Mouse (Mus musculus) embryonic facial prominence, embryonic 12.5 days (tissue): Measurements from ENCODE around the gene Cdt1. TPM values are rescaled to one million over a fixed set of nuclear protein-coding genes. Genes with fewer than 3 reads are reported as not detected.
"Not testable (repeated sequence)": the region's sequence is repeated elsewhere in the genome, so short reads cannot be mapped to it uniquely, and the experiment has no call there.

Experiments used
- ATAC-seq: fragments of 200-750 bp; cut with Nextera tagmentation; 2 replicates; pipeline ENCODE4 v1.8.0; 2017; ENCODE audit not compliant: insufficient number of reproducible peaks, insufficient read depth, low FRiP score, low TSS enrichment
- H3K27ac ChIP-seq: fragments of 300-500 bp; sonication (generic); 2 replicates; pipeline ENCODE4 v1.5.1; 2016; ENCODE audit warnings: mild to moderate bottlenecking
- H3K27me3 ChIP-seq: fragments of 300-500 bp; sonication (generic); 2 replicates; pipeline ENCODE4 v1.6.1; 2016; ENCODE audit warnings: mild to moderate bottlenecking, moderate library complexity
- H3K36me3 ChIP-seq: fragments of 300-500 bp; sonication (generic); 2 replicates; pipeline ENCODE4 v1.6.1; 2016; ENCODE audit warnings: mild to moderate bottlenecking
- H3K4me1 ChIP-seq: fragments of 300-500 bp; sonication (generic); 2 replicates; pipeline ENCODE4 v1.6.1; 2016
- H3K4me2 ChIP-seq: fragments of 300-500 bp; sonication (generic); replicated peaks from 2 replicates; pipeline ENCODE4 v1.6.1; 2016; ENCODE audit warnings: mild to moderate bottlenecking, moderate library complexity
- H3K4me3 ChIP-seq: fragments of 300-500 bp; sonication (generic); 2 replicates; pipeline ENCODE4 v1.5.1; 2016; ENCODE audit warnings: mild to moderate bottlenecking
- H3K9ac ChIP-seq: fragments of 300-500 bp; sonication (generic); 2 replicates; pipeline ENCODE4 v1.6.1; 2016; ENCODE audit warnings: mild to moderate bottlenecking, moderate library complexity
- H3K9me3 ChIP-seq: fragments of 300-500 bp; sonication (generic); 2 replicates; pipeline ENCODE4 v1.6.1; 2016; ENCODE audit warnings: mild to moderate bottlenecking, moderate library complexity
- WGBS: fragments of 180-500 bp; shearing (Covaris S2); methylation state at CpG from one replicate; pipeline ENCODE4 v1.1.7; 2016; 5-methylcytosine and 5-hydroxymethylcytosine counted together
- polyA plus RNA-seq: library from polyadenylated mRNA; unstranded; fragments of >200 nt; fragmentation: Nextera tagmentation; extraction: Ambion mirVana; gene quantifications from 2 replicates; pipeline ENCODE4 v1.2.1, GENCODE M21; 2016

The Cdt1 gene
- polyA plus RNA-seq, 1 experiment from 2014 or later: 41.6 TPM

DNA sequence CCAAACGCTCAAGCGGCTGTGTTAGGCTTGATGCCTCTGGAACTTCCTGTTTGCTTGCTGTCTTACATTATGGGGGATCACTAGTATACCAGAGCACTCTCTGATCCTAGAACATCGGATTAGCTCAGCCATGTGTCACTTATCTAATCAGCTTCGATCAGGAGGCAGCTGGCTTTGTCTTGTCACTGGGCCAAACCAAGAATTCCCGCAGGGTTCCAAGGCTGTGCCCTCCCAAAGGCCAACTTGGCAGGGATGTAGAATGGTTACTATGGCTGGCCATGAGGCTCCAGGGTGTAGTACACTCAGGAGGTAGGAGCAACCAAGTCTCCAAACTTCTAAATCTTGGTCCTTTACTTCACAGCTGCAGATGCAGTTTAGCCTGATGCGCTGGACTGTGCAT lies 1.0 kb upstream of the Cdt1 start:
- Histone ChIP-seq H3K27me3 (no peaks in the 10 kb centered on the region), H3K27ac (peak overlapping the region; percentile 94), H3K4me1 (peaks cover 19% of the 10 kb centered on the region), H3K9ac (peak overlapping the region; percentile 93; the same call in 1 of the 2 replicates), H3K4me3 (peak overlapping the region; percentile 91), H3K9me3 (no peaks in the 10 kb centered on the region), H3K36me3 (peaks cover 27% of the 10 kb centered on the region), H3K4me2 (peak overlapping the region; percentile 81)
- ATAC-seq: no peak
- 41% methylated on average over 6 of the region's 6 CpGs for WGBS

DNA sequence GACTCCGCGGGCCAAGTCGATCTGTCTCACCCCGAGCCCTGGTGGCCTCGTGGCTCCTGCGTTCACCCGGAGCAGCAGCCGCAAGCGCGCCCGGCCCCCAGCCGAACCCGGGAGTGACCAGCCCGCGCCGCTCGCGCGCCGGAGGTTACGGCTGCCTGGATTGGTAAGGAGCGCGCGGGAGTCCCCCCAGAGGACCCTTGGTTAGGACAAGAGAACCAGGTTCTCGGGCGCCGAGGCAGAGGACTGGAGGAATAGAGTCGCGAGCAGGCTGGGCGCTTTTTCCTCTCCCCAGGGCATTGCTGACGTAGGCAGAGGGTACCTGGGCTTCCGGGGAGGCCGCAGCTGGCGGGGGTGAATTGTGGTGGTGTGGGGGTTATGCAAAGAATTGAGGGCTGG lies 292 bp downstream of the Cdt1 start:
- Histone ChIP-seq H3K4me2 (peak overlapping the region; percentile 81), H3K4me1 (peaks cover 19% of the 10 kb centered on the region), H3K27ac (peak overlapping the region; percentile 89), H3K4me3 (peak overlapping the region; percentile 91), H3K9me3 (no peaks in the 10 kb centered on the region), H3K36me3 (peaks cover 40% of the 10 kb centered on the region), H3K27me3 (no peaks in the 10 kb centered on the region), H3K9ac (peak overlapping the region; percentile 93)
- under 1% methylated on average over 34 of the region's 34 CpGs for WGBS
- peak; percentile 54 for ATAC-seq

DNA sequence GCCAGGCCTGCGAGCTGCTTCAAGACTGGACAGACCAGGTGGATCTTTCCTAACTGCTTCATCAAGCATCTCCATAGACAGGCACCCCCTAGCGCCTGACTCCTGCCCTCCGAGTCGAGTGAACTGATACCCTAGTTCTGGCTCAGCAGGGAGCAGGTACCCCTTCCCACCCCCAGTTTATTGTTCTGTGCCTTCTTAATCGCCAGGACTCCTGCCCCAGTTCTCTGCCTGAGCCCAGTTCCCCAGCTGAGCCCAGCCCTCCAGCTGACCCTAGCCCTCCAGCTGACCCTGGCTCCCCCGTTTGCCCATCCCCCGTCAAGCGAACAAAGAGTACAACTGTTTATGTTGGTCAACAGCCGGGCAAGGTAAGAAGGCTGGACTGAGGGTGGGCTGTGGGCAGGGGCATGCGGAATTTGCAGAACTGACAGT lies 1.1 kb downstream of the Cdt1 start:
- no peaks in the 10 kb centered on the region for H3K27me3 ChIP-seq
- H3K4me2 ChIP-seq: peak overlapping the region; percentile 81
- H3K9ac ChIP-seq: peak overlapping the region; percentile 93
- H3K27ac ChIP-seq: no peak overlapping the region
- no peaks in the 10 kb centered on the region for H3K9me3 ChIP-seq
- peaks cover 48% of the 10 kb centered on the region for H3K36me3 ChIP-seq
- peak overlapping the region; percentile 91 for H3K4me3 ChIP-seq
- ATAC-seq: no peak
- 8% methylated on average over 10 of the region's 10 CpGs for WGBS
- H3K4me1 ChIP-seq: peaks cover 19% of the 10 kb centered on the region

DNA sequence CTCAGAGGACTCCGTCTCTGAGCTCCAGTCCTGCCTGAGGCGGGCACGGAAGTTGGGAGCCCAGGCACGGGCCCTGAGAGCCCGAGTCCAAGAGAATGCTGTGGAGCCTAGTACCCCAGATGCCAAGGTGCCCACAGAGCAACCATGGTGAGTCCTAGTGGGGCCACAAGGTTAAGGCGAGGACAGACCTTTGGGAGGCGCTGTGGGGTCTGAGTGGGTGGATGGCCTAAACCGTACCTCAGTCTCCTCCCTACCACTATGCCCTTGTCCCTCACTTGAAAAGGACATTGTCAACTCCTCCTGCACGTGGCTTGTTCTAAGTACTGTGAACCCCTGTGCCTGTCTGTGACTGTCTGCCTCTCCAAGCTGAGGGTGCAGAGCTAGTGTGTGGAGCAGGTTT lies 1.5 kb downstream of the Cdt1 start:
- Histone ChIP-seq H3K27ac (no peak overlapping the region), H3K36me3 (peaks cover 51% of the 10 kb centered on the region), H3K27me3 (no peaks in the 10 kb centered on the region), H3K4me1 (peaks cover 19% of the 10 kb centered on the region), H3K9me3 (no peaks in the 10 kb centered on the region), H3K4me2 (peak overlapping the region; percentile 81), H3K9ac (peak overlapping the region; percentile 93), H3K4me3 (peak overlapping the region; percentile 91)
- no peak for ATAC-seq
- WGBS: 56% methylated on average over 9 of the region's 9 CpGs

DNA sequence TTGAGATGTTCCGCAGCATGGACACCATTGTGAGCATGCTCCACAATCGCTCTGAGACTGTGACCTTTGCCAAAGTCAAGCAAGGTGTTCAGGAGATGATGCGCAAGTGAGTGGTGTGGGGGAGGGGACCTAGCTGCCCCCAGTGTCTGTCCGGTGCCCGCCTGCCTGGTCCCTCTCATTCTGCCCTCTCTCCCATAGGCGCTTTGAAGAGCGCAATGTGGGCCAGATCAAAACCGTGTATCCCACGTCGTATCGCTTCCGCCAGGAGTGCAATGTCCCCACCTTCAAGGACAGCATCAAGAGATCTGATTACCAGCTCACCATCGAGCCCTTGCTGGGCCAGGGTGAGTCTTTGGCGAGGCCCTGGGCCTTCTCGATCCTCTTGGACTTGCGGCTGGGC lies 2.2 kb downstream of the Cdt1 start:
- no peak overlapping the region for H3K9ac ChIP-seq
- H3K36me3 ChIP-seq: peaks cover 55% of the 10 kb centered on the region
- H3K4me3 ChIP-seq: peak overlapping the region; percentile 91; the same call in 1 of the 2 replicates
- no peaks in the 10 kb centered on the region for H3K9me3 ChIP-seq
- H3K27ac ChIP-seq: no peak overlapping the region
- WGBS: 96% methylated on average over 16 of the region's 16 CpGs
- 0 out of 2 replicates have a peak overlapping the region, but pooled peaks have one; percentile 81 for H3K4me2 ChIP-seq
- ATAC-seq: no peak
- peaks cover 25% of the 10 kb centered on the region for H3K4me1 ChIP-seq
- no peaks in the 10 kb centered on the region for H3K27me3 ChIP-seq

DNA sequence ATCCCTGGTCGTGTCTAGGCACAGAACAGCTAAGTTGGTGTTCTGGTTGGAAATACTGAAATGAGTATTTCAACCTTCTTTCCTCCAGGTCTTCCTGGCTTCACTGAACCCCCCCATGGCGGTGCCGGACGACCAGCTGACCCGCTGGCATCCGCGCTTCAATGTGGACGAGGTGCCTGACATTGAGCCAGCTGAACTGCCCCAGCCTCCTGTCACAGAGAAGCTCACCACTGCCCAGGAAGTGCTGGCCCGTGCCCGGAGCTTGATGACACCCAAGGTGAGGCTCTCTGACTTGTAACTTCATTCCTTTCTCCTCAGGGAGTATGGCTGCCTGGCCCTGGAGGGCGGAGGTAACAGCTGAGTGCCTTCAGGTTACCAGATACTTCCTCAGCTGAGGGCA lies 3.3 kb downstream of the Cdt1 start:
- H3K4me3 ChIP-seq: no peak overlapping the region
- no peak for ATAC-seq
- no peaks in the 10 kb centered on the region for H3K9me3 ChIP-seq
- no peak overlapping the region for H3K4me2 ChIP-seq
- WGBS: 92% methylated on average over 11 of the region's 11 CpGs
- H3K27me3 ChIP-seq: no peaks in the 10 kb centered on the region
- no peak overlapping the region for H3K27ac ChIP-seq
- H3K9ac ChIP-seq: no peak overlapping the region
- H3K36me3 ChIP-seq: peaks cover 59% of the 10 kb centered on the region
- peaks cover 36% of the 10 kb centered on the region for H3K4me1 ChIP-seq

DNA sequence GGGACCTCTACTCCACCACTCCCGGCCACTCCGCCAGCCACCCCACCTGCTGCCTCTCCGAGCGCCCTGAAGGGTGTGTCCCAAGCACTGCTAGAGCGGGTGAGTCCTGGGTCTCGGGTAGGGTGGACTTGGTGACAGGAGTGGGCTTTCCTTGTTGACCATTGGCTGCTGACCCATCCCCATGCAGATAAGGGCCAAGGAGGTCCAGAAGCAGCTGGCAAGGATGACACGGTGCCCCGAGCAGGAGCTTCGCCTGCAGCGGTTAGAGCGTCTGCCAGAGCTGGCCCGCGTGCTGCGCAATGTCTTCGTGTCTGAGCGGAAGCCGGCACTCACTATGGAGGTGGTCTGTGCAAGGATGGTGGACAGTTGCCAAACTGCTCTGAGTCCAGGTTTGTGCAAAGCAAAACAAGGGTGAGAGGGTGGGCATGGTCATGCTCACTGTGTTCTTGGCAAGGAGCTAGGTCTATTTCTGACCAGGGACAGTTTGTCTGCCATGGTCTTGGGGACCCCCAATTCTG lies 4.0 kb downstream of the Cdt1 start:
- H3K9me3 ChIP-seq: no peaks in the 10 kb centered on the region
- 93% methylated on average over 17 of the region's 17 CpGs for WGBS
- ATAC-seq: no peak

DNA sequence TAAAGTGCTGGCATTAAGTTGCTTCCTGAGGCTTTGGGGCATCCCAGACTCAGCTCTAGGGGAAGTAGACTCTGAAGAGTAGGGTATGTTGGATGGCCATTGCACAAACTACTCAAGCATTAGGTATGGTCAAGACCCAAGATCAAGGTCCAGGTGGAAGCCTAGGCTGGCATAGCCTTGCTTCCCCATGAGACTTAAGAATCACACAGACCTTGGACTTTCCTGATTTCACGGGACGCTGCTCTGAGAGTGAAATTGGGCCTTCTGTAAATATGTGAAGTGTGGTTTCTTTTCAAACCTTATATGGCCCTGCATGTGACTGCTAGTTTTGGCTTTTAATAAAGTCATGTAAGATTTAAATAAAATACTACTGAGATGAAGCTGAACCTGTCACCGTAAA lies 4.9 kb downstream of the Cdt1 start:
- Histone ChIP-seq H3K4me1 (peaks cover 36% of the 10 kb centered on the region), H3K27ac (no peak overlapping the region), H3K36me3 (peaks cover 59% of the 10 kb centered on the region), H3K4me3 (no peak overlapping the region), H3K27me3 (no peaks in the 10 kb centered on the region), H3K9ac (no peak overlapping the region), H3K9me3 (no peaks in the 10 kb centered on the region), H3K4me2 (no peak overlapping the region)
- WGBS: 88% methylated on average over 3 of the region's 3 CpGs
- ATAC-seq: no peak

More for the DNA sequence above, 4.0 kb downstream of the Cdt1 start:
- Histone ChIP-seq H3K4me3 (no peak overlapping the region), H3K4me2 (no peak overlapping the region), H3K27ac (no peak overlapping the region), H3K36me3 (peaks cover 59% of the 10 kb centered on the region), H3K27me3 (no peaks in the 10 kb centered on the region), H3K9ac (no peak overlapping the region), H3K4me1 (peaks cover 34% of the 10 kb centered on the region)

DNA sequence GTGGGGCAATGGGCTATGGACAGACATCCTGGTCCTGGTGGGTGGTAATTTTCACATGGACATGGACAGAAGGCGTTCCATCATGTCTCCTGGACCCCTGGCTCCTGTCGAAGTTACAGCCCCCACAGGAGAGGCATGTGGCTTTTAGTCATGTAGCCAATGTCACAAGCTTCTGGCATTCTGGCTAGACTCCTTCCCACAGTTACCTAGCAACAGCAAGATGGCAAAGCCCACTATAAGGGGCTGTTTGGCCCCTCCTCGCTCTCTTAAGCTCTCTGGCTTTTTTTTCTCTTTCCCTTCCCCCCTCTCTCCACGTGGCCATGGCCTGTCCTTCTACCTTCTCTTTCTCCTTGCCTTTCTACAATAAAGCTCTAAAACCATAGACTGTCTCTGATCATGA lies 5.4 kb downstream of the Cdt1 start:
- not testable (repeated sequence) for H3K9ac ChIP-seq, H3K27ac ChIP-seq, ATAC-seq, H3K27me3 ChIP-seq, H3K9me3 ChIP-seq, H3K4me2 ChIP-seq, H3K4me3 ChIP-seq
- 55% methylated on average over 4 of the region's 4 CpGs for WGBS
- peaks cover 59% of the 10 kb centered on the region for H3K36me3 ChIP-seq
- H3K4me1 ChIP-seq: peaks cover 36% of the 10 kb centered on the region

DNA sequence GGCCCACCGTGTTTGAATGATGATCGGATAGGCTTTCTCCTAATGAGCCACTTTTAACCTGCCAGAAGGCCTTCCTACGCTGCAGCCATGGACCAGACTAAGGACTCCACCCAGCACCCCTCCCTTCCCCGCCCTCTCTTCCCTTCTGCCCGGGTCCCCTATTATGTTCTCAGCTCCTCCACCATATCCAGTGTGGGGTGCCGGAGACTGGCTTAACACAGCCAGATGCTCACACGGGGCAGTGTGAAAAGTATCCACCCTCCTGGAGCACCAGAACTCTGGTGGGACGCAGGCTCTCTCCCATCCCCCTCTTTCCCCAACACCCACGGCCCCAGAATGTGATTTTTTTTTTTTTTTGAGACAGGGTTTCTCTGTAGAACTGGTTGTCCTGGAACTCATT lies 5.8 kb downstream of the Cdt1 start:
- Histone ChIP-seq H3K4me1 (peaks cover 36% of the 10 kb centered on the region), H3K27ac (no peak overlapping the region), H3K36me3 (peaks cover 59% of the 10 kb centered on the region), H3K27me3 (no peaks in the 10 kb centered on the region), H3K9ac (no peak overlapping the region), H3K9me3 (no peaks in the 10 kb centered on the region), H3K4me2 (no peak overlapping the region), H3K4me3 (no peak overlapping the region)
- 71% methylated on average over 9 of the region's 9 CpGs for WGBS
- no peak for ATAC-seq

DNA sequence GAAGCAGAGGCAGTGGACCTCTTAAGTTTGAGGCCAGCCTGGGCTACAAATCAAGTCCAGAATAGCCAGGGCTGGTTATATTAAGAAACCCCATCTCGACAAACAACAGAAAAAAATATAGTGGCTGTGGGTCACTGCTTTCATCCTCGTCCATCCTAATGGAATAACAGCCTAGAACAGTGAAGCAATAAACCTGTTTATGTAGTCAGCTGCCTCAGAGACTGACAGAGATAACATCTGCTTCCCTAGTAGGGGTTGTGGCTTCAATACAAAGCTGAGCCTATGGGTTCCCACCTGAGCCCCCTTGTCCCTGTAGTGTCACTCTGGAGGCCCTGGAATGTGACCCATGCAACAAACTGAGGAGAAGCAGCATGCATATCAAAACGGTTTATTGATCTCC lies 6.4 kb downstream of the Cdt1 start:
- no peak for ATAC-seq
- H3K9ac ChIP-seq: no peak overlapping the region
- no peak overlapping the region for H3K27ac ChIP-seq
- H3K4me2 ChIP-seq: no peak overlapping the region
- no peak overlapping the region for H3K4me3 ChIP-seq
- peaks cover 57% of the 10 kb centered on the region for H3K36me3 ChIP-seq
- no peaks in the 10 kb centered on the region for H3K9me3 ChIP-seq
- peaks cover 36% of the 10 kb centered on the region for H3K4me1 ChIP-seq
- no peaks in the 10 kb centered on the region for H3K27me3 ChIP-seq
- 63% methylated on average over 3 of the region's 3 CpGs for WGBS

DNA sequence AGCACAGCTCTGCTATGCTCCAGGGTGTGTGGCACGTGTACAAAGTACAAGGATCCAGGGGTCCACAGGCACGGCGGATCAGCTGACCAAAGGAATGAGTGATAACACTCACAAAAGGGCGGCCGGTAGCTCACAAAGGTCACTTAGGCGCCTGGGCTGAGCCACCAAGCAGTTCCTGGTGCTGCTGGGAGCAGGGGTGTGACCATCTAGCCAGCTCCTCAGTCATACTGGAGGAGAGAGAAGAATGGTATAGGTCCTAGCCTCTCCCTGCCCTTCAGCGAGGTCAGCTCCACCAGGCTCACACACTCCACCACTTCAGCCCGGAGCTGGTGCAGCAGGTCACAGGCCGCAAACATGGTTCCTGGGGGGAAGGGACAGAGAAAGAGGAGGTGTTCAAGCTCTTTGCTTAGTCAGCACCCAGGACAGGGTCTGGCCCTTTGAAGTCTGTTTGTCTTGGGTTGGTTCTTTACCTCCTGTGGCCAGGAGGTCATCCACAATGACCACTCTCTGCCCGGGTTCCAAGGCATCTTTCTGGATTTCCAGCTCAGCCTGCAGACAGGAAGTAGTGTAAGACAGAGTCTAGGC lies 6.9 kb downstream of the Cdt1 start:
- Histone ChIP-seq H3K9ac (no peak overlapping the region), H3K4me1 (peaks cover 38% of the 10 kb centered on the region), H3K27ac (no peak overlapping the region), H3K4me3 (no peak overlapping the region), H3K27me3 (no peaks in the 10 kb centered on the region), H3K9me3 (no peaks in the 10 kb centered on the region), H3K4me2 (peak overlapping the region; percentile 85; the same call in 1 of the 2 replicates), H3K36me3 (peaks cover 52% of the 10 kb centered on the region)
- WGBS: 49% methylated on average over 10 of the region's 10 CpGs
- ATAC-seq: no peak
